Mouse (Mus musculus) forebrain, embryonic 16.5 days (tissue): ENCODE results near the gene Lrig1. TPM values are rescaled to one million over a fixed set of nuclear protein-coding genes. Genes with fewer than 3 reads are reported as not detected.

Experiments used
- ATAC-seq: fragments of 200-750 bp; cut with Nextera tagmentation; 2 replicates; pipeline ENCODE4 v1.8.0; 2017; ENCODE audit warnings: mild to moderate bottlenecking, moderate library complexity
- H3K27ac ChIP-seq: fragments of 300-500 bp; sonication (generic); 2 replicates; pipeline ENCODE4 v1.5.1; 2014; ENCODE audit warnings: low read length, control low read depth
- H3K27me3 ChIP-seq: fragments of 300-500 bp; sonication (generic); replicated peaks from 2 replicates; pipeline ENCODE4 v1.6.1; 2014; ENCODE audit warnings: low read length; ENCODE audit not compliant: control insufficient read depth, insufficient read depth
- H3K36me3 ChIP-seq: fragments of 300-500 bp; sonication (generic); 2 replicates; pipeline ENCODE4 v1.6.1; 2014; ENCODE audit not compliant: control insufficient read depth, insufficient read depth
- H3K4me1 ChIP-seq: fragments of 300-500 bp; sonication (generic); replicated peaks from 2 replicates; pipeline ENCODE4 v1.6.1; 2014; ENCODE audit warnings: low read length; ENCODE audit not compliant: control insufficient read depth, insufficient read depth
- H3K4me2 ChIP-seq: fragments of 300-500 bp; sonication (generic); 2 replicates; pipeline ENCODE4 v1.6.1; 2014; ENCODE audit warnings: mild to moderate bottlenecking, low read length, control low read depth
- H3K4me3 ChIP-seq: fragments of 300-500 bp; sonication (generic); replicated peaks from 2 replicates; pipeline ENCODE4 v1.5.1; 2014; ENCODE audit warnings: mild to moderate bottlenecking, low read length, control low read depth
- H3K9ac ChIP-seq: fragments of 300-500 bp; sonication (generic); replicated peaks from 2 replicates; pipeline ENCODE4 v1.6.1; 2014; ENCODE audit warnings: low read depth, low read length, control low read depth
- H3K9me3 ChIP-seq: fragments of 300-500 bp; sonication (generic); 2 replicates; pipeline ENCODE4 v1.6.1; 2016; ENCODE audit warnings: low read length; ENCODE audit not compliant: control insufficient read depth
- WGBS: fragments of 180-500 bp; shearing (Covaris S2); extraction: QIAGEN DNeasy Blood & Tissue Kit; methylation state at CpG from one replicate; pipeline ENCODE4 v1.1.7; 2014; 5-methylcytosine and 5-hydroxymethylcytosine counted together
- polyA plus RNA-seq: library from polyadenylated mRNA; unstranded; fragments of >200 nt; fragmentation: Nextera tagmentation; extraction: Ambion mirVana; gene quantifications from 2 replicates; pipeline ENCODE4 v1.2.1, GENCODE M21; 2015

The Lrig1 gene
- polyA plus RNA-seq, 1 experiment from 2014 or later = 8.3 TPM

DNA sequence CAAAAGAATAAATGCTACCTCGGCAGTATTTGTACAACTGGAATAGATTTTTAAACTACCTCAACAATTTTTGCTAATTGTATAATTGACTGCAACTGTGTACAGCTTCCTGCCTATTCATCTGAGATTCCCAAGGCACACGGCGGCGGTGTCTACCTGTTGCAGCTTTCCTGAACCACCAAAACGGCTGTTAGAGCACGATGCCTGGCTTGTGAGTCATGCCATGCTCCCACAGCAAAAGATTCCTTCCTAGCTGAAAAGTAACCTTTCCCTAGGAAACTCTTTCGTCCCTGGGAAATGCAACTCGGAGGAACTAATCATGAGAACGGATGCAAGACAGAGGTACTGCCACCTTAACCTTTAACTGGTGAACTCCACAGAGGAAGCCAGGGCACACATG lies 6.9 kb downstream of the Lrig1 start:
- Histone ChIP-seq H3K9me3 (no peaks in the 10 kb centered on the region), H3K4me1 (peaks cover 3% of the 10 kb centered on the region; the same call in 1 of the 2 replicates), H3K36me3 (no peaks in the 10 kb centered on the region), H3K9ac (no peak overlapping the region), H3K4me2 (no peak overlapping the region), H3K4me3 (no peak overlapping the region), H3K27ac (no peak overlapping the region), H3K27me3 (no peaks in the 10 kb centered on the region; the same call in 1 of the 2 replicates)
- ATAC-seq = no peak
- 73% methylated on average over 9 of the region's 9 CpGs for WGBS

- H3K9ac ChIP-seq = no peak overlapping the region
- WGBS = 54% methylated on average over 2 of the region's 2 CpGs
- H3K4me1 ChIP-seq = peaks cover 3% of the 10 kb centered on the region; the same call in 1 of the 2 replicates
- H3K27me3 ChIP-seq = no peaks in the 10 kb centered on the region; the same call in 1 of the 2 replicates
- no peaks in the 10 kb centered on the region for H3K36me3 ChIP-seq
- H3K9me3 ChIP-seq = no peaks in the 10 kb centered on the region
- no peak overlapping the region for H3K4me2 ChIP-seq
- H3K27ac ChIP-seq = no peak overlapping the region
- H3K4me3 ChIP-seq = no peak overlapping the region
- ATAC-seq = no peak
These were observed 8.0 kb downstream of the Lrig1 start for GRCm38 (mm10) chr6:94692003-94692402.

- peaks cover 7% of the 10 kb centered on the region; the same call in 1 of the 2 replicates for H3K4me1 ChIP-seq
- H3K4me2 ChIP-seq = no peak overlapping the region
- H3K9ac ChIP-seq = no peak overlapping the region
- H3K4me3 ChIP-seq = no peak overlapping the region
- H3K36me3 ChIP-seq = no peaks in the 10 kb centered on the region
- 79% methylated on average over 7 of the region's 7 CpGs for WGBS
- H3K27me3 ChIP-seq = no peaks in the 10 kb centered on the region; the same call in 1 of the 2 replicates
- no peak overlapping the region for H3K27ac ChIP-seq
- no peak for ATAC-seq
- H3K9me3 ChIP-seq = no peaks in the 10 kb centered on the region
These were observed 9.7 kb downstream of the Lrig1 start for GRCm38 (mm10) chr6:94690247-94690646.

DNA sequence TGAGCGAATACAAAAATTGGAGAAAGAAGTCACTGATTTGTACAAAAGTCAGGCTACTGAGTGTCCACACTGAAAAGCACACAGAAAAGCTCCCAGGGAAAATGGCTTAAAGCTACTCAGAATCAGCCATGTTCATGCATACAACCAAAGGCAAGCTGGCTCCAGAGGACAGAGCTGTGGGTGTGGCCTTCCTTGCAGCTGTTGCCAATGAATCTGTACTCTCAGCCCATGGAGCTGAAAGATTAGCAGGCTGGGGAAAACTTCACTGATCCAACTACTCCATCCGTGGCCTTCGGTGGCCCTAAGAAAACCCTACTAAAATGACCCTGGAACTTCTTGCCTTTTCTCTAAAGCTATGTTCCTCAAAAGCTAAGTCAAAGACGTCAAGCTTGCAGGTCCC lies 11.2 kb downstream of the Lrig1 start:
- Histone ChIP-seq H3K27ac (no peak overlapping the region), H3K27me3 (no peaks in the 10 kb centered on the region; the same call in 1 of the 2 replicates), H3K4me1 (peaks cover 13% of the 10 kb centered on the region; the same call in 1 of the 2 replicates), H3K9me3 (no peaks in the 10 kb centered on the region), H3K4me3 (no peak overlapping the region), H3K9ac (no peak overlapping the region), H3K4me2 (no peak overlapping the region), H3K36me3 (no peaks in the 10 kb centered on the region)
- no peak for ATAC-seq
- 57% methylated on average over 4 of the region's 4 CpGs for WGBS

- Histone ChIP-seq H3K9me3 (no peaks in the 10 kb centered on the region), H3K27me3 (no peaks in the 10 kb centered on the region), H3K9ac (no peak overlapping the region), H3K27ac (no peak overlapping the region), H3K4me1 (peaks cover 21% of the 10 kb centered on the region), H3K4me3 (no peak overlapping the region), H3K36me3 (no peaks in the 10 kb centered on the region), H3K4me2 (no peak overlapping the region)
- ATAC-seq = no peak
- 51% methylated on average over 6 of the region's 6 CpGs for WGBS
These were observed 13.9 kb downstream of the Lrig1 start for GRCm38 (mm10) chr6:94686048-94686447.

DNA sequence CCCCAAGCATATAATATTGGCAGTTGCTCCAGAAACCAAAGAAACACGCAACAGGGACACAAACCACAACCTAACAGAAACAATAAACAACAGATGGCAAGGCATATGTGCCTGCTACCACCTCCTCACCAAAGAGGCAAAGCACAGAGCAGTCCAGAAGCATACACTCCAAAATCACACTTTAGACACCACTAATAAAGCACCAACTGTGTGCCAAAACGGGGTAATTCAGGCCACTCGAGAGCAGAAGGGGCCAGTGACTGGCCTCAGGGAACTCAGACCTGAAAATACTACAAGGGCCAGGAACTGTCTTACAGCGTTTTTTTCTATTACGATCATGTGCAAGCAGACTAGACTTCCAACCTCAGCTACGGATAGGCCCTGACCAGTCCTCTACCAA lies 14.3 kb downstream of the Lrig1 start:
- no peak overlapping the region for H3K4me3 ChIP-seq
- peak; percentile 65 for ATAC-seq
- no peaks in the 10 kb centered on the region for H3K36me3 ChIP-seq
- peaks cover 21% of the 10 kb centered on the region for H3K4me1 ChIP-seq
- H3K9me3 ChIP-seq = no peaks in the 10 kb centered on the region
- WGBS = 47% methylated on average over 6 of the region's 6 CpGs
- H3K4me2 ChIP-seq = no peak overlapping the region
- no peak overlapping the region for H3K27ac ChIP-seq
- H3K27me3 ChIP-seq = no peaks in the 10 kb centered on the region
- no peak overlapping the region for H3K9ac ChIP-seq

DNA sequence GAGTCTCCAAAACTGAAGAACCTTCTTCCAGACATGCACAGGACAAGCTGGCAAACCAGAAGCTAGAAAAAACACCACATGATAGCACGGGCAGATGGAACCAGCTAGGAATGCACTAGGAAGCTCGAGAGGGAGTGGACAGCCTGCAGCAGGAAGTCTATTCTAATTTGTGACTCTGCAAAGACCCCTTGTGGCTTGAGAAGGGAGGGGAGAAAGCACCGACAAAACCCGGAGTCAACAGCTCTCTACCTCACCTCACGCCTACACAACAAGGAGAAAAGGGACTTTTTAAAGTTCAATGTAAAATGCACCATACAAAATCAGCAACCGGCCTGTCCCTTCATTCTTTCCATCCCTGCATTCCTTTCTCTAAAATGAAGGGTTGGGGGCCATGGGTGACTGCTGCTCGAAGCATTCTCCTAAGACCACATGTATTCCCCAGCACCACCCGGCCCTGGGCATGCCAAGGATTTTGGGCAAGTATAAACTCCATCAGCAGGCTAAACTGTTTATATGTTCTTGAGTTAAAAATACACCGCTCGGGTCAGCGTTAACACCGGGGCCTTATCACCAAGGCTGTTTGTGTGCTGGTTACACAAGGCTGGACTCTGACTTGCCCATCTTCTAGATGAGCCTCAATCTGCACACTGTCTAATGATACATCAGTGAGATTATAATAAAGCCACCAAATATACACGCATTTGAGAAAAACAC lies 15.0 kb downstream of the Lrig1 start:
- ATAC-seq = no peak
- H3K9ac ChIP-seq = no peak overlapping the region
- H3K4me1 ChIP-seq = peaks cover 21% of the 10 kb centered on the region
- no peaks in the 10 kb centered on the region for H3K9me3 ChIP-seq
- 48% methylated on average over 13 of the region's 13 CpGs for WGBS
- H3K27me3 ChIP-seq = no peaks in the 10 kb centered on the region
- no peak overlapping the region for H3K4me2 ChIP-seq
- no peak overlapping the region for H3K4me3 ChIP-seq
- no peaks in the 10 kb centered on the region for H3K36me3 ChIP-seq
- H3K27ac ChIP-seq = no peak overlapping the region

- ATAC-seq = no peak
- Histone ChIP-seq H3K9me3 (no peaks in the 10 kb centered on the region), H3K4me2 (no peak overlapping the region), H3K36me3 (no peaks in the 10 kb centered on the region), H3K9ac (no peak overlapping the region), H3K4me1 (peaks cover 22% of the 10 kb centered on the region), H3K4me3 (no peak overlapping the region), H3K27ac (no peak overlapping the region), H3K27me3 (no peaks in the 10 kb centered on the region; the same call in 1 of the 2 replicates)
- WGBS = 71% methylated on average over 3 of the region's 3 CpGs
These were observed 16.3 kb downstream of the Lrig1 start for GRCm38 (mm10) chr6:94683701-94684100.

GRCm38 (mm10) chr6:94682270-94682618 lies 17.7 kb downstream of the Lrig1 start:
- H3K4me1 ChIP-seq = peaks cover 28% of the 10 kb centered on the region

More at GRCm38 (mm10) chr6:94682270-94682618, 17.7 kb downstream of the Lrig1 start:
- Histone ChIP-seq H3K4me3 (no peak overlapping the region), H3K9ac (no peak overlapping the region), H3K9me3 (no peaks in the 10 kb centered on the region), H3K27me3 (no peaks in the 10 kb centered on the region; the same call in 1 of the 2 replicates), H3K27ac (peak overlapping the region; percentile 49), H3K4me2 (peak overlapping the region; percentile 35), H3K36me3 (no peaks in the 10 kb centered on the region)
- 19% methylated on average over 6 of the region's 6 CpGs for WGBS
- ATAC-seq = no peak
